Mouse (Mus musculus): Measurements from ENCODE around the gene Ica1.

Gene Ica1

GRCm38 (mm10) chr6:8778296-8778649 is at the start of gene Ica1:
Gene Ica1 (minus strand): TSS chr6:8778488.
- DNase-seq (ENCODE audit: low read depth, low spot score) = peak; percentile 60

DNA sequence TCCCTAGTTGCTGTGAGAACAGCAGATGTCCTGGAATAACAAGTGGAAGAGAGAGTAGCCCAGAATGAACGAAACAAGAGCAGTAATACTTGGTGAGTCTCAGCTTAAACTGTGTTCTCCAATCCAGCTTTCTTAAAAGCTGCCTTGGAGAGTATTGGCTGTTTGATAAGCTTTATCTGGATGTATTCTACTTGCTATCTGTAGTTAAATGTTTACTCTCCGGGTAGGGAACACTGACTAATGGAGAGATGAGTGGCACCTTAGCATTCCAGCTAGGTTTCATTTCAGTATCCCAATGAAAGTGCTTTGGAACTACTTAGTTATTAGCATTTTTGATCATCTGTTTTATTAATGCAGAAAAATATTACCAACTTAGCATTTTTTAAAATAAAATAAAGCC is 41.6 kb upstream of the Ica1 start:
- no peak for DNase-seq (ENCODE audit: low read depth, low spot score)

- no peak for DNase-seq (ENCODE audit: low read depth, low spot score)
These were observed 36.2 kb upstream of the Ica1 start for GRCm38 (mm10) chr6:8814332-8815002.

DNA sequence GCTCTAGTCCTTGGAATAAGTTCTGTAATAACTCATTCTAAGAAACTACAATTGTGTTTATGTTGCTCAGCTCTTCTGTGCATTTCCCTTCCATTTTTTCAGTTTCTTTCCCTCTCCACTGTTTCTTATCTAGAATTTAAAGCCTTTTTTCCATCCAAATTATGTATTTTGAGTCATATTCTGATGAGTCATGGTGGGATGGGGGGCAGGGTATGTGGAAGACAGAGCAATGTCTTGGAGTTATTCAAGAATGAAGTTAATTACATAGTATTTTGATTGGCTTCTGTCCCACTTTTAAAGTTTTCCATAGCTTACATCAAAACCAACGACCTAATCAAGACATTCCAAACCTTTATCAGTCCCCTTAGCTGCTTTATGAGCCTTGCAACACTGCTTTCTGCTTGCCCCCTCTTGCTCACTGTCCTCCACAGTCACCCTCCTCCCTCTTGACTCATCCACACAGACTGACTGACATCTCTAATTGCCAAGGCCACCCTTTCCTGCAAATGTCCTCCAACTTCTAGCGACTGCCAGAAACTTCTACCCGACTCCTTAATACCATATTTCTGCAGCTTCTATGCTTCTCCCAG is 24.4 kb upstream of the Ica1 start:
- DNase-seq (ENCODE audit: low read depth, low spot score) = no peak

GRCm38 (mm10) chr6:8792385-8792784 is 14.1 kb upstream of the Ica1 start:
- DNase-seq (ENCODE audit: low read depth, low spot score) = peak; percentile 59

- DNase-seq (ENCODE audit: low read depth, low spot score) = no peak
These were observed 13.5 kb upstream of the Ica1 start for GRCm38 (mm10) chr6:8791781-8792180.

DNA sequence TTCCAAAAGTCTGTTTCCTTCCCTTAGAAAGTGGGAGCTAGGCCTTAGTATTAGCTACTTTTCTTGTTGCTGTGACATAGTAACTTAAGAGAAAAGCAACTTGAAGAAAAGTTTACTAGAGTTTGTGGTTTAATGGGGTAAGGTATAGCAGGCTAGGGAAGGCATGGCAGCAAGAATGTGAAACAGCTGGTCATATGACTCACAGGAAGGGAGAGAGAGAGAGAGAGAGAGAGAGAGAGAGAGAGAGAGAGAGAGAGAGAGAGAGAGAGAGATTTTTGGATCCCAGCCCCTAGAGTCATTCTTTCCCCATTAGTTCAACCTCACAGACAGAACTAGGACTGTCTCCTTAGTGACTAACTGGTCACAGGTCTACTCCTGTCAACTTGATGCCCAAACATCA is 2.3 kb upstream of the Ica1 start:
- DNase-seq (ENCODE audit: low read depth, low spot score) = no peak

- DNase-seq (ENCODE audit: low read depth, low spot score) = peak; percentile 73
These were observed 635 bp downstream of the Ica1 start for GRCm38 (mm10) chr6:8777411-8778295.

GRCm38 (mm10) chr6:8771539-8771938 is 6.7 kb downstream of the Ica1 start:
- DNase-seq (ENCODE audit: low read depth, low spot score) = no peak

DNA sequence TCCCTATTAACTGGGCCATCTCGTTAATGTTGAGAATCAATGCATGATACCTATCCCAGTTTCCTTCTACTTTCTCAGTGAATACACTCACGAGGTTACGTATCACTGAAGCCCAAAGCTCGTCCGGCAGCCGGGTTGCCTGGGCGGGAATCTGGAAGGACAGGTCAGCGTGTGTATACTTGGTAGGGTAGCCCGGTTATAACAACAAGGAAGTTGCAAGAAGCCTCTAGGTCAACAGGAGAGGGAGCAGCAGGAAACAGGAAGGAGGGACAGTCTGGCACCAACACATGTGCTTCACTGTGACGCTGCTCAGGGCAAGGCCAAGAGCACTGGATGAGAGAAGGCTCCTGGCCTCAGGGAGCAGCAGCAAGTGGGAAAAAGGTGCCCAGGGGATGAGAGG is 7.9 kb downstream of the Ica1 start:
- peak; percentile 13 for DNase-seq (ENCODE audit: low read depth, low spot score)

DNA sequence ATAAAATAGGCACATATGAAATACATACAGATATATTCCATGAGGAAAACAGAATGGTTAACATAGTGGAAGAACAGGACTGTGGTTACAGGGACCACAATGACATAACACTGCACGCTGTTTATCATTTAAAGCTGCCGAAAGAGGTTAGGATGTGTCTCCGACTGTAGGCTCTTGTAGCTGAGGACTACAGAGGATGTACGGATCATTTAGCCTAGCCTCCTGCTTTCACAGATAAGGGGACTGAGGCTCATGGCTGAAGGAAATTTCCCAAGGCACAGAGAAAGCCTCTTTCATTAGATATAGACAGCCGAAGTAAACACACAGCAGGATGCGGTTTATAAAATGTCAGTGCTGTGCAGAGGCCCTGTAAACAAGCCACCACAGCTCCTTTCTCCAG is 8.5 kb downstream of the Ica1 start:
- DNase-seq (ENCODE audit: low read depth, low spot score) = no peak

DNA sequence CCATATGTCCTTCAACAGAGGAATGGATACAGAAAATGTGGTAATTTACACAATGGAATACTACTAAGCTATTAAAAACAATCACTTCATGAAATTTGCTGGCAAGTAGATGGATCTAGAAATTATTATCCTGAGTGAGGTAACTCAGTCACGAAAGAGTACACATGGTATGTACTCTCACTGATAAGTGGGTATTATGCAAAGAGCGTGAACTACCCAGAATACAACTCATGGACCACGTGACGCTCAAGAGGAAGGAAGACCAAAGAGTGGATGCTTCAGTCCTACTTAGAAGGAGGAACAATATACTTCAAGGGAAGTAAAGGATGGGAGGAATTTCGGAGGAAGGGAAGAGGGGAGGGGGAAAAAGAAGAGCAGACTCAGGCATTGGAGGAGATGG is 11.6 kb downstream of the Ica1 start:
- no peak for DNase-seq (ENCODE audit: low read depth, low spot score)

GRCm38 (mm10) chr6:8765801-8766200 is 12.5 kb downstream of the Ica1 start:
- no peak for DNase-seq (ENCODE audit: low read depth, low spot score)

GRCm38 (mm10) chr6:8765064-8765463 is 13.2 kb downstream of the Ica1 start:
- DNase-seq (ENCODE audit: low read depth, low spot score) = no peak

DNA sequence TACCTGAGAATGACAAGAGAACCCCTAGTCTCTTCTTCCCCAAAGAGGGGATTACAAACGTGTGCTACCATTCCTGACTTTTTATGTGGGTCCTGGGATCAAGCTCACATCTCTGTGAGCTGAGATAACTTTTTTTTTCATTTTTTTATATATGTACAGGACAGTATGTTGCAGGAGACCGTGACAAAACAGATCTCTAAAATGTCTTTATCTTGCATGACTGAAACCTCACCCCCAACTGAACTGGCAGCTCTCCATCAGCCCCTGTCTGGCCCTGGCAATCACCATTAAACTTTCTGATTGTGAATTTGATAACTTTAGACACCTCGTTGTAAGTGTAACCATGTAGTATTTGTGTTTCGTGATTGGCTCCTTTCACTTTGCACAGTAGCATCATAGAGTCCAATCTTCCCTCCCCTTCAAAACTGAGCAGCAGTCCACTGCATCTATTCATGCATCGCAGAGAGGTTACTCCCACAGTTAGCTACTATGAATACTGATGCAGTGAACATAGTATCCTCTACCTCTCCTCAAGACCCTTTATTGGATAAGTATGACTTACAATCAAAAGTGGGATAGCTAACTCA is 17.5 kb downstream of the Ica1 start:
- DNase-seq (ENCODE audit: low read depth, low spot score) = no peak

DNA sequence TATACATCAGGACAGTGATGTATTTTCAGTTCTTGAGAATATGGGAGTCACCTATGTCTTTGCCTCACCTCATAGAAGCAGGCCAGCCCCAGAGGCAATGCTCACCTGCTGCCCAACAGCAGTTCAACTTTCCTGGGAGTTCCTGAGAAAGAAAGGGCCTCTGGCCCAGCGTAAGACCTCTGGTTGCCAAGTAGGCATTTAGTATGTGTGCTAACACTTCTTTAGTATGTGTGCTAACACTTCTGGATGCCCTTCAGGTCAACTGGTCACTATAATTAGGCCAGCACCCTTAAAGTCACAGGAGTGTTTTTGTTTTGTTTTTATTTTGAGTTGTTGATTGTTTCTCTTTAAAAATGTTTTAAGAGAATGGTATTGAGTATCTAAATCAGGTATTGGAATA is 18.4 kb downstream of the Ica1 start:
- no peak for DNase-seq (ENCODE audit: low read depth, low spot score)

- DNase-seq (ENCODE audit: low read depth, low spot score) = no peak
These were observed 22.5 kb downstream of the Ica1 start for GRCm38 (mm10) chr6:8755760-8756276.

DNA sequence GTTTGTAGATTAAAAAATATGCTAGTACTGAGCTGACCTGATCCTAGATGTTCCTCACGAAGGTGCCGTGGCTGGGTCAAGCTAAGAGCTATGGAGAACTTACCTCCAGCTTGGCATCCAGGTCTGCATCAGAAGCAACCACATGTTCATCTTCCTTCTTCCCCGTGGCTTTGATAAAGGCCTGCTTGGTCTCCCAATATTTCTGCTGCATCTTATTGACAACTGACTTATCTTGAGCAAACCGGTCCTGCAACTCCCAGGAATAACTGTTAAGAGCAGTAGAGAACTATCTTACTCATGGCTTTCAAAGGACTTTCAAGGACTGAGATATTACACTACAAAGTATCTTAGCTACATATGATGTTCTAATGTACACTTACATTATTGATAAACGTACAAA is 23.8 kb downstream of the Ica1 start:
- no peak for DNase-seq (ENCODE audit: low read depth, low spot score)

GRCm38 (mm10) chr6:8753723-8754036 is 24.6 kb downstream of the Ica1 start:
- DNase-seq (ENCODE audit: low read depth, low spot score) = no peak

DNA sequence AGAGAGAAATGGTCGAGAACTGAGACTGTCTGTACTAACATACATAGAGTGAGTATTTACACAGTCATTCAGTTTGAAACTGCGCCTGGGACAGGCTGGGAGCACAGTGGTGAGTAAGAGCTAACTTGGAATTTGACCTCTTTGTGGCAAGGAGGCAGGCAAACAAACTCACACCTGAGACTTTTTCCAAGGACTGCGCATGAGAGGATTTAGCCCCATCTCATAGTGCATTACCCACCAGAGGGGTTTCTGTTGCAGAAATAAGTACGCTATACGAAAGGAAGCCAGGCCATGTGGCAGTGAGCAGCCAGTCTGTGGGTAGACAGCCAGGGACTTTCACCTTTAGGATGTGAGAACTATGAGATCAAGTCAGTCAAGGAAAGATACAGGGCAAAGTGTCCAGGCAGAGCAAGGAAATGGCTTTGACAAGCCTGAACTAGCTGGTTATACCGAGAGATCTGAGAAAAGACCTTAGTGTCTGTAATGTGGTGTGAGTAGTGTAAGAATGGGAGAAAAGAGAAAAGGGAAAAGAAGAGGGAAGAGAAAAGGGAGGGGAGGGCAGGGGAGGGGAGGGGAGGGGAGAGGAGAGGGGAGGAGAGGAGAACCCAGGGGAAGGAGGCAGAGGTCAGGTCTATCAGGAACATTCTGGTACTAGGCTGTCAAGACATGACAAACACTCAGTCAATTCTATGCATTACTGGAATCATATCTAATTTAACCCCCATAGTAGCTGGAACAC is 25.1 kb downstream of the Ica1 start:
- DNase-seq (ENCODE audit: low read depth, low spot score) = no peak

DNA sequence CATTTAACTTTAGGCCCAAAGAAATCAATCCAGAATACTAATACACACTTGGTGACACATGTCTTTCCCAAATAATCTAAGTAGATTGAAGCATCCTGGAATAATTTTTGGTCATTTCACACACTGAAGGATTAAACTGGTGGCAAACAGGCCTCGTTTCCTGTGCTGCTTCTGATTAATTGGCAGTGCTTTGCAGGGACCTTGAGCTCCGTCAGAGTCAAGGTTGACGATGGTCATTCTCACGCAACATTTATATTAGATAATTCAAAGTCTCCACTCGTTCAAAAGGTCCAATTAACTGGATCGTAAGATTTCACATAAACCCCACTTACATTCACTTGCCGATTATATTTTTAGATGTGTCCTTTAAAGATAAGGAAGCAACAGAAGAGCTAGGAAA is 33.4 kb downstream of the Ica1 start:
- no peak for DNase-seq (ENCODE audit: low read depth, low spot score)
